Mouse (Mus musculus) heart, postnatal 0 days (tissue): ENCODE data around the gene Gm9040. TPM values are rescaled to one million over a fixed set of nuclear protein-coding genes. Genes with fewer than 3 reads are reported as not detected.
A peak's percentile ranks its signal among the peaks of the same experiment; 100 is the strongest.
"Not testable (repeated sequence)": the region's sequence is repeated elsewhere in the genome, so short reads cannot be mapped to it uniquely, and the experiment has no call there.

ENCODE experiments used
- ATAC-seq: fragments of 200-750 bp; cut with Nextera tagmentation; 2 replicates; pipeline ENCODE4 v1.8.0; 2017; ENCODE audit warnings: low read depth, moderate number of reproducible peaks, moderate library complexity; ENCODE audit not compliant: insufficient read depth
- DNase-seq: peaks from one replicate; pipeline ENCODE4 v3.0.0-alpha.2; 2016; ENCODE audit warnings: low spot score
- H3K27ac ChIP-seq: fragments of 300-500 bp; sonication (generic); 2 replicates; pipeline ENCODE4 v1.5.1; 2014; ENCODE audit warnings: low read depth, mild to moderate bottlenecking
- H3K27me3 ChIP-seq: fragments of 300-500 bp; sonication (generic); 2 replicates; pipeline ENCODE4 v1.6.1; 2014; ENCODE audit warnings: low read length, mixed read lengths; ENCODE audit not compliant: control insufficient read depth, insufficient read depth
- H3K36me3 ChIP-seq: fragments of 300-500 bp; sonication (generic); replicated peaks from 2 replicates; pipeline ENCODE4 v1.6.1; 2014; ENCODE audit warnings: low read length, mixed read lengths; ENCODE audit not compliant: control insufficient read depth, insufficient read depth
- H3K4me1 ChIP-seq: fragments of 300-500 bp; sonication (generic); 2 replicates; pipeline ENCODE4 v1.6.1; 2014; ENCODE audit warnings: antibody characterized with exemption; ENCODE audit not compliant: control insufficient read depth, insufficient read depth
- H3K4me2 ChIP-seq: fragments of 300-500 bp; sonication (generic); 2 replicates; pipeline ENCODE4 v1.6.1; 2014; ENCODE audit warnings: low read depth, mild to moderate bottlenecking, low read length, moderate library complexity
- H3K4me3 ChIP-seq: fragments of 300-500 bp; sonication (generic); 2 replicates; pipeline ENCODE4 v1.5.1; 2014; ENCODE audit warnings: low read depth, low read length
- H3K9ac ChIP-seq: fragments of 300-500 bp; sonication (generic); replicated peaks from 2 replicates; pipeline ENCODE4 v1.6.1; 2014; ENCODE audit warnings: low read depth, low read length, mixed read lengths
- H3K9me3 ChIP-seq: fragments of 300-500 bp; sonication (generic); replicated peaks from 2 replicates; pipeline ENCODE4 v1.6.1; 2016; ENCODE audit warnings: low read length; ENCODE audit not compliant: control insufficient read depth
- CTCF ChIP-seq: IDR thresholded peaks from 2 replicates; pipeline ENCODE4 v1.5.1; 2016; ENCODE audit warnings: antibody characterized with exemption, control low read depth, low read depth
- EP300 ChIP-seq: IDR thresholded peaks from 2 replicates; pipeline ENCODE4 v1.6.1; 2016; ENCODE audit warnings: antibody characterized with exemption, low read depth
- WGBS: fragments of 180-500 bp; shearing (Covaris S2); extraction: QIAGEN DNeasy Blood & Tissue Kit; methylation state at CpG from one replicate; pipeline ENCODE4 v1.1.7; 2014; 5-methylcytosine and 5-hydroxymethylcytosine counted together
- polyA plus RNA-seq: library from polyadenylated mRNA; unstranded; fragments of >200 nt; fragmentation: Nextera tagmentation; extraction: Ambion mirVana; gene quantifications from 2 replicates; pipeline ENCODE4 v1.2.1, GENCODE M21; 2015
- total RNA-seq: library from RNA; depleted of rRNA; stranded (reverse); fragments of >200 nt; gene quantifications from 2 replicates; pipeline ENCODE4 v1.2.3, GENCODE M21; 2014; ENCODE audit warnings: low replicate concordance; rRNA removed

The Gm9040 gene
- total RNA-seq (not detected in 2 replicates), polyA plus RNA-seq (not detected in 2 replicates)

- H3K4me3 ChIP-seq, H3K36me3 ChIP-seq, DNase-seq, ATAC-seq, H3K9ac ChIP-seq, H3K27ac ChIP-seq, H3K27me3 ChIP-seq, H3K4me1 ChIP-seq, H3K9me3 ChIP-seq, H3K4me2 ChIP-seq: not testable (repeated sequence)
- WGBS: no CpG with 5 or more reads among the region's 11 CpGs
Observed at GRCm38 (mm10) chr10:118326869-118327268, at the start of gene Gm9040. TSS of gene Gm9040 (minus strand) at chr10:118326969.

DNA sequence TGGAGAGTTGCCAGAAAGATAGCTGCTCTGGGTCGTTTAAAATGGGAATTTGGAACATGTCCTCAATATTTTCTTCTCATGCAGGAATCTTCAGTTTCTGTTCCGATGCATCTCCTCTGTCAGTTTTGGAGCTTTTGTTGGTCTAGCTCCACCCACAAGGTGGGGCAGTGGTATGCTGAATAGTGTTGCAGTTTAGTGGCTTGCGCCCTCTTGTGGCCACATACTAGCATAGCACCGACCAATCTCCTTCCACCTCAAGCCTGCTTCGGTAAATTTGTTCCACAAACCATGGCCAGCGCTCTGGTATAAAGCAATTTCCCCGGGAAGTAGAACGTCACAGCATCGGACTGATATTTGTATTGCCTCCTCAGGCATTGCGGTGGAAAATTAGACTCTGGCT lies 43.7 kb upstream of the Gm9040 start:
- H3K4me3 ChIP-seq: no peak overlapping the region
- ATAC-seq (peak; percentile 73), DNase-seq (peak; percentile 81)
- H3K4me1 ChIP-seq: no peaks in the 10 kb centered on the region
- H3K36me3 ChIP-seq: no peaks in the 10 kb centered on the region
- WGBS: 5% methylated on average over 10 of the region's 10 CpGs
- no peak overlapping the region for H3K27ac ChIP-seq
- H3K4me2 ChIP-seq: peak overlapping the region; percentile 24; the same call in 1 of the 2 replicates
- no peak overlapping the region for H3K9ac ChIP-seq
- no peaks in the 10 kb centered on the region for H3K27me3 ChIP-seq
- TF ChIP-seq EP300 (no peak), CTCF (peak; percentile 99)
- no peaks in the 10 kb centered on the region for H3K9me3 ChIP-seq

- no peak overlapping the region for H3K27ac ChIP-seq
- no peaks in the 10 kb centered on the region for H3K9me3 ChIP-seq
- H3K4me1 ChIP-seq: no peaks in the 10 kb centered on the region
- H3K4me3 ChIP-seq: no peak overlapping the region
- no peak overlapping the region for H3K9ac ChIP-seq
- no peaks in the 10 kb centered on the region for H3K36me3 ChIP-seq
- H3K27me3 ChIP-seq: no peaks in the 10 kb centered on the region
- TF ChIP-seq CTCF: no peak
- TF ChIP-seq EP300: no peak
- H3K4me2 ChIP-seq: no peak overlapping the region
- WGBS: 87% methylated on average over 9 of the region's 9 CpGs
- ATAC-seq (no peak), DNase-seq (no peak)
Observed at GRCm38 (mm10) chr10:118369518-118369917, 42.7 kb upstream of the Gm9040 start.

- ATAC-seq, H3K9me3 ChIP-seq, H3K36me3 ChIP-seq, H3K9ac ChIP-seq, H3K4me2 ChIP-seq, H3K27ac ChIP-seq, H3K4me1 ChIP-seq, H3K4me3 ChIP-seq, H3K27me3 ChIP-seq, DNase-seq: not testable (repeated sequence)
- 100% methylated on average over 1 of the region's 11 CpGs for WGBS
Observed at GRCm38 (mm10) chr10:118354005-118354404, 27.2 kb upstream of the Gm9040 start, which contains the start of gene Gm9049. TSS of gene Gm9049 (minus strand) at chr10:118354105.

GRCm38 (mm10) chr10:118348579-118348978 lies 21.8 kb upstream of the Gm9040 start, which contains the start of gene Gm9048:
TSS of gene Gm9048 (minus strand) at chr10:118348679.
- H3K4me1 ChIP-seq, H3K27me3 ChIP-seq, H3K4me3 ChIP-seq, DNase-seq, H3K36me3 ChIP-seq, H3K9me3 ChIP-seq, H3K9ac ChIP-seq, H3K27ac ChIP-seq, H3K4me2 ChIP-seq, ATAC-seq: not testable (repeated sequence)
- 86% methylated on average over 1 of the region's 14 CpGs for WGBS

GRCm38 (mm10) chr10:118343155-118343554 lies 16.4 kb upstream of the Gm9040 start, which contains the start of gene Gm9046:
TSS of gene Gm9046 (minus strand) at chr10:118343255.
- H3K27ac ChIP-seq, H3K9ac ChIP-seq, H3K4me3 ChIP-seq, H3K4me1 ChIP-seq, H3K9me3 ChIP-seq, H3K4me2 ChIP-seq, ATAC-seq, H3K36me3 ChIP-seq, H3K27me3 ChIP-seq, DNase-seq: not testable (repeated sequence)
- whole genome bisulfite sequencing: no CpG with 5 or more reads among the region's 14 CpGs

GRCm38 (mm10) chr10:118337731-118338130 lies 11.0 kb upstream of the Gm9040 start, which contains the start of gene Gm9045:
TSS of gene Gm9045 (minus strand) at chr10:118337831.
- H3K27ac ChIP-seq, H3K36me3 ChIP-seq, H3K4me2 ChIP-seq, H3K27me3 ChIP-seq, H3K4me1 ChIP-seq, H3K4me3 ChIP-seq, DNase-seq, H3K9me3 ChIP-seq, ATAC-seq, H3K9ac ChIP-seq: not testable (repeated sequence)
- no CpG with 5 or more reads among the region's 14 CpGs for WGBS

GRCm38 (mm10) chr10:118332308-118332707 lies 5.5 kb upstream of the Gm9040 start, which contains the start of gene Gm9044:
TSS of gene Gm9044 (minus strand) at chr10:118332408.
- H3K4me1 ChIP-seq, H3K9ac ChIP-seq, H3K36me3 ChIP-seq, H3K9me3 ChIP-seq, ATAC-seq, H3K27ac ChIP-seq, H3K4me3 ChIP-seq, H3K4me2 ChIP-seq, H3K27me3 ChIP-seq, DNase-seq: not testable (repeated sequence)
- WGBS: no CpG with 5 or more reads among the region's 14 CpGs
